Mouse (Mus musculus) liver, embryonic 12.5 days (tissue): ENCODE data around the gene Slc8b1. TPM values are rescaled to one million over a fixed set of nuclear protein-coding genes. Genes with fewer than 3 reads are reported as not detected.

ENCODE experiments used
- ATAC-seq: fragments of 200-750 bp; cut with Nextera tagmentation; 2 replicates; pipeline ENCODE4 v1.8.0; 2017; ENCODE audit warnings: moderate number of reproducible peaks, mild to moderate bottlenecking, moderate library complexity
- H3K27ac ChIP-seq: fragments of 300-500 bp; sonication (generic); 2 replicates; pipeline ENCODE4 v1.5.1; 2016; ENCODE audit warnings: mild to moderate bottlenecking
- H3K27me3 ChIP-seq: fragments of 300-500 bp; sonication (generic); replicated peaks from 2 replicates; pipeline ENCODE4 v1.6.1; 2016; ENCODE audit warnings: mild to moderate bottlenecking, moderate library complexity
- H3K36me3 ChIP-seq: fragments of 300-500 bp; sonication (generic); 2 replicates; pipeline ENCODE4 v1.6.1; 2016; ENCODE audit warnings: mild to moderate bottlenecking, moderate library complexity
- H3K4me1 ChIP-seq: fragments of 300-500 bp; sonication (generic); 2 replicates; pipeline ENCODE4 v1.6.1; 2016
- H3K4me2 ChIP-seq: fragments of 300-500 bp; sonication (generic); 2 replicates; pipeline ENCODE4 v1.6.1; 2016; ENCODE audit warnings: mild to moderate bottlenecking, moderate library complexity
- H3K4me3 ChIP-seq: fragments of 300-500 bp; sonication (generic); 2 replicates; pipeline ENCODE4 v1.5.1; 2016; ENCODE audit warnings: mild to moderate bottlenecking, moderate library complexity
- H3K9ac ChIP-seq: fragments of 300-500 bp; sonication (generic); 2 replicates; pipeline ENCODE4 v1.6.1; 2016; ENCODE audit warnings: mild to moderate bottlenecking, moderate library complexity
- H3K9me3 ChIP-seq: fragments of 300-500 bp; sonication (generic); replicated peaks from 2 replicates; pipeline ENCODE4 v1.6.1; 2016; ENCODE audit warnings: mild to moderate bottlenecking, moderate library complexity
- WGBS: fragments of 180-500 bp; shearing (Covaris S2); methylation state at CpG from one replicate; pipeline ENCODE4 v1.1.7; 2016; ENCODE audit not compliant: insufficient replicate concordance; 5-methylcytosine and 5-hydroxymethylcytosine counted together
- polyA plus RNA-seq: library from polyadenylated mRNA; unstranded; fragments of >200 nt; fragmentation: Nextera tagmentation; extraction: Ambion mirVana; gene quantifications from 2 replicates; pipeline ENCODE4 v1.2.1, GENCODE M21; 2016

The Slc8b1 gene
- polyA plus RNA-seq, 1 experiment from 2014 or later: 4.2 TPM

DNA sequence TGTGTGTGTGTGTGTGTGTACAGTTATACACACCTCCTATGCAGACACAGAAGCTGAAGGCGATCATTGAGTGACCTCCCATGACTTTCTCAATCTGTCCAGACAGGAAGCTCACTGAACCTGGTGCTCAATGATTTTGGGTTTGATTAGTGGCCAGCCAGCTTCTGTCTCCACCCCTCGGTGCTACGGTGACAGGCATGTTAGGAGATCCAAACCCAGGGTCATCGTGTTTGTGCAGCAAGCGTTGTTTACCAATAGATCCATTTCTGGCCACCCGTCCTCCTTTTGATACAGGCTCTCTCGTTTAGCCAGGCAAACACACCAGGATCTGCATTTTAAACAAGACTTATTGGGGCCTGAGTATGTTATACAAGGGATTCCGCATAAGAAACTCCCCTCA lies 20.7 kb downstream of the Slc8b1 start:
- Histone ChIP-seq H3K4me1 (peaks cover 4% of the 10 kb centered on the region), H3K9me3 (no peaks in the 10 kb centered on the region), H3K27me3 (no peaks in the 10 kb centered on the region), H3K4me3 (no peak overlapping the region), H3K36me3 (peaks cover 40% of the 10 kb centered on the region), H3K27ac (no peak overlapping the region), H3K9ac (no peak overlapping the region), H3K4me2 (no peak overlapping the region)
- 75% methylated on average over 8 of the region's 8 CpGs for WGBS
- no peak for ATAC-seq

DNA sequence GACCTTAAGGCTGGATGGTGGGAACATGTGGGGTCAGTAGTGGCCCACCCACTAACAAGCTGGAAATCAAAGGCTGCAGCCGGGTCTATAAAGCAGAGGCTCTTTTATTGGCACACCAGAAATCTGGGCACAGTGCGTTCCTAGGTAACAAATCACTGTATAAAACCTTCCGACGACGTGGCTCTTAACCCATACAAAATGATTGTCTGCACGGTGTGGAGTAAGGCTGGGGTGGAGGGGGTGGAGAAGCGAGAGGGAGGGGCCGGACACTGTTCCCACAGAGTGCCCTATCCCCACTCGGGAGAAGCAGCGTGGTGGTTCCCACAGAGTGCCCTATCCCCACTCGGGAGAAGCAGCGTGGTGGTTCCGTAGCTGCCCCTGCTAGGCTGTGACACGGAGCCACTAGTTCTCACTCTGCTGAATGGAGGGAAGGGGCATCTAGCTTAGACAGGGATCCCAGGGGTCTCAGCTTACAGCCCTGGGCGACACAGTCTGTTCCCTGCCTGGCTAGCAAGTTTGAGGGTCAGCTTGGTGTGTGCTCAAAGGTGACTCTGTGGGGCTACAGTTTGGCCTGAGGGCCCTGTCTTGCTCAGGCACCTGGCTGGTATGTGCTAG lies 23.2 kb downstream of the Slc8b1 start:
- Histone ChIP-seq H3K9ac (no peak overlapping the region), H3K4me2 (no peak overlapping the region), H3K4me1 (no peaks in the 10 kb centered on the region; the same call in 1 of the 2 replicates), H3K27me3 (no peaks in the 10 kb centered on the region), H3K36me3 (peaks cover 63% of the 10 kb centered on the region), H3K4me3 (no peak overlapping the region), H3K27ac (no peak overlapping the region), H3K9me3 (no peaks in the 10 kb centered on the region)
- ATAC-seq: peak; percentile 20; the same call in 1 of the 2 replicates
- 82% methylated on average over 15 of the region's 15 CpGs for WGBS

DNA sequence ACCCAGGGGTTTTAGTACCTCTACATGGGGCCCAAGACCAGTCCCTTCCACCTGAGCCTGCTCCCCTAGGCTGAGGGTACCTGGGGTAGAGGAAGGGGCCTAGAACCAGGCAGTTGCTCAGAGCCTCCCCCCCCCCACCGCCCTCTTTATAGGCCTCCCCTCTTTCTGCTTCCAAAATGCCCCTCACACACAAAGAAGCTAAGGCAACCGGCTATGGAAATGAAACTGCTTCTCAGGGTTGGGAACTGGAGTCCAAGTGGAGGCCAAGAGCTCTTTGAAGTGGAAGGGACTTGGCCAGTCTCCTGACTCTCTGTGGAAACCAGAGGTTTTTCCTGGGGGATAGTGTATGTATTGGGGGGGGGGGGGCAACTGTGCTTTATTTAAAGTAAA lies 23.7 kb downstream of the Slc8b1 start:
- H3K36me3 ChIP-seq: peaks cover 68% of the 10 kb centered on the region
- no peak for ATAC-seq
- H3K27ac ChIP-seq: no peak overlapping the region
- H3K4me1 ChIP-seq: no peaks in the 10 kb centered on the region; the same call in 1 of the 2 replicates
- H3K27me3 ChIP-seq: no peaks in the 10 kb centered on the region
- WGBS: 88% methylated on average over 2 of the region's 2 CpGs
- no peak overlapping the region for H3K9ac ChIP-seq
- H3K4me2 ChIP-seq: no peak overlapping the region
- no peaks in the 10 kb centered on the region for H3K9me3 ChIP-seq
- no peak overlapping the region for H3K4me3 ChIP-seq

DNA sequence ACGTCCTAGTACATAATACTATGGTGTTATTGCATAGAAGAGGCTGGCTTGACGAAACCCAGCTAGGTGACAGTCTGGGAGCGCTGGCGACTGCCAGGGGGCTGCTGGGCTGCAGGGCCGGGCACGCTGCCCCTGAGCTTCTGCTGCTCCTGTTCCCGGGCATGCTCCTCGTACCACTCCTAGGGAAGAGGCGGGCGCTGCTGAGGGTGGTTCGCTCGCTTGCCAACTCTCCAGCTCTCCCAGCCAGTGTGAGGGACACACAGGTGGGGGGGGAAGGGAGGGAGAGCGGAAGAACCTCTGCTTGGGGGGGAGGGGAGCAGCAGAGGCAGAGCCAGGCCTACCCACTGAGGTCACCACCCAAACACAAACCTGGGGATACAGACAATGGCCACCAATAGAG lies 25.1 kb downstream of the Slc8b1 start:
- Histone ChIP-seq H3K4me2 (no peak overlapping the region), H3K4me1 (peaks cover 4% of the 10 kb centered on the region; the same call in 1 of the 2 replicates), H3K27ac (no peak overlapping the region), H3K36me3 (peaks cover 81% of the 10 kb centered on the region), H3K27me3 (no peaks in the 10 kb centered on the region), H3K9ac (no peak overlapping the region), H3K4me3 (no peak overlapping the region), H3K9me3 (no peaks in the 10 kb centered on the region)
- 90% methylated on average over 13 of the region's 13 CpGs for WGBS
- no peak for ATAC-seq

DNA sequence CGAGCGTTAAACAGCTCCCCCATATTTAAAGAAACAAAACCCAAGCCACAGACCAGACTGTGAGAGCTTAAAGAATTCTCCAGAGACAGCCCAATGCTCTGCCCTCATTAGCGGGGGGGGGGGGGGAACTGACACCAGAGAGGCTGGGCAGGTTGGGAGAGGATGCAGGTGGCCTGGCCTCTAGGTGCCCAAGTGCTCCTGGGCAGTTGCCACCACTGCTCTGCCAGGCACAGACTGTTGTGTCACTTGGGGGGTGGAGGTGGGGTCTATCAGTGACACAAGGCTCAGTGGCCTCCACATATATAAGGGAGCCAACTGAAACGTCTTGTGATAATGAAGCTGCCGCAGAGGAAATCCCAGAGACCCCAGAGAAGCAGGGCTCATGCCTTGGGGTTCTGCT lies 25.7 kb downstream of the Slc8b1 start:
- no peak for ATAC-seq
- WGBS: 71% methylated on average over 5 of the region's 5 CpGs
- Histone ChIP-seq H3K27me3 (no peaks in the 10 kb centered on the region), H3K9me3 (no peaks in the 10 kb centered on the region), H3K36me3 (peaks cover 87% of the 10 kb centered on the region), H3K4me3 (no peak overlapping the region), H3K4me1 (peaks cover 4% of the 10 kb centered on the region; the same call in 1 of the 2 replicates), H3K9ac (no peak overlapping the region), H3K27ac (no peak overlapping the region), H3K4me2 (no peak overlapping the region)

DNA sequence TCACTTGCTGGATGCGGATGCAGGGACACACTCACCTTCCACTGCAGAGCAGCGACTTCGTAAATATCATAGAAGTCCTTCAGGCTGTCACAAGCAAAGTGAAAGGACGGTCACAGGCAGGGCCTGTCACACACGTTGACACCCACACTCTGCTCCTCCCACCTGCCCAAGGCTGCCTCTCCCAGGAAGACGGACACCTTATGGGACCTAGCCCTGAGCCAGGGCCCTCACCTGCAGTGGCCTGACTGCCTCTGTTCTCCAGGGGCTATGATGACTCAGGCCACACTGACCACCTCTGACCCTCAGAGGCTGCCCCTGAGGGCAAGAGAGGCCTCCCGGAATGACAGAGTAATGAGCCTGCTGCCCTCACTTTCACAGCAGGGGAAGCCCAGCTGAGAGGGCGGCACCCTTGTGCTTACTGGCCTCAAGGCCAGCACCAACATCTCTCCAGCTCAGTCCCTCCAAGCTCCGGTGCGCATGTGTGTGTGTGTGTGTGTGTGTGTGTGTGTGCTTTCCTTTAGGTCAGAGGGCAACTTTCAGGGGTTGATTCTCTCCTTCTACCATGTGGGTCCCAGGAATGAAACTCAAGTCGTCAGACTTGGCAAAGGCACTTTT lies 37.4 kb downstream of the Slc8b1 start:
- ATAC-seq: no peak

DNA sequence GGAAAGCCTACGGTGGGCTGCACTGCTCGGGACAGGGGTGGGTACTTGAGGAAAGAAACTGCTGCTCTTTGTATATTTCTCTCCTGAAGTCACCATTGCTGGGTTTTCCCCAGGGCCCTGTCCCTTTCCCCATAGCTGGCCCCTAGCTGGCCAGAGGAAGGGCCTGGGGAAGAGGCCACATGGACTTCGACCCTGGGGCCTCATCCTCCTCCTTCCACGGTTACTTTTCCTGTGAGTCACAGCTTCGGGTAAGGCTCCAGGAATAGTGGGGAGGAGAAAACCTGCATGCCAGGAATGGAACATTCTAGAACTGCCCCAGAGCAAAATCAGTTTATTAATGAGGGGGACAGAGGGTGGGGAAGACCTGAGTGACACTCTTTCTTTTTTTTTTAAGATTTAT lies 39.2 kb downstream of the Slc8b1 start:
- ATAC-seq: no peak
- Histone ChIP-seq H3K9ac (no peak overlapping the region), H3K36me3 (peaks cover 98% of the 10 kb centered on the region), H3K4me3 (no peak overlapping the region), H3K27ac (no peak overlapping the region), H3K27me3 (no peaks in the 10 kb centered on the region), H3K9me3 (no peaks in the 10 kb centered on the region), H3K4me2 (no peak overlapping the region), H3K4me1 (0 out of 2 replicates have a peak, but pooled peaks cover 11% of the 10 kb centered on the region)
- 64% methylated on average over 5 of the region's 5 CpGs for WGBS

More for the DNA sequence above, 37.4 kb downstream of the Slc8b1 start:
- Histone ChIP-seq H3K4me2 (no peak overlapping the region), H3K27me3 (no peaks in the 10 kb centered on the region), H3K9me3 (no peaks in the 10 kb centered on the region), H3K27ac (no peak overlapping the region), H3K36me3 (peaks cover 98% of the 10 kb centered on the region), H3K4me3 (no peak overlapping the region), H3K9ac (no peak overlapping the region), H3K4me1 (0 out of 2 replicates have a peak, but pooled peaks cover 11% of the 10 kb centered on the region)
- WGBS: 79% methylated on average over 11 of the region's 11 CpGs

DNA sequence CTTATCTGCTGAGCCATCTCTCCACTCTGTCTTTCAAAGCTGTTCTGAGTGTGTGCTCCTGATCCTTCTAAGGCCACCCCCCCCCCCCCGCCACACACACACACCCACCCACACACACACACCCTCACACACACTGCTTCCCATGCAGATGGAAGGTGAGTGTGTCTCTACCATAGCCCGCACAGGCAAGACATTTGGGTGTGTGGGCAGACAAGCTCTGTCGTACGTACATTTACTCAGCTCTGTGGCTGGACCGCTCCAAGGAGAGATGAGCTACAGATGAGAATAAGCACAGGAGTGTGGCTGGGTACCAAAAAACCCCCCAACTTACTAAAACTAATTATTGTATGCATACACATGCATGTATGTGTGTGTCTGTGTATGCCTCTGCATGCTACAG lies 39.7 kb downstream of the Slc8b1 start:
- H3K4me1 ChIP-seq: 0 out of 2 replicates have a peak, but pooled peaks cover 11% of the 10 kb centered on the region
- no peaks in the 10 kb centered on the region for H3K27me3 ChIP-seq
- no peak overlapping the region for H3K27ac ChIP-seq
- H3K4me2 ChIP-seq: no peak overlapping the region
- 98% methylated on average over 5 of the region's 5 CpGs for WGBS
- H3K4me3 ChIP-seq: no peak overlapping the region
- no peak overlapping the region for H3K9ac ChIP-seq
- H3K9me3 ChIP-seq: no peaks in the 10 kb centered on the region
- peaks cover 98% of the 10 kb centered on the region for H3K36me3 ChIP-seq
- no peak for ATAC-seq

DNA sequence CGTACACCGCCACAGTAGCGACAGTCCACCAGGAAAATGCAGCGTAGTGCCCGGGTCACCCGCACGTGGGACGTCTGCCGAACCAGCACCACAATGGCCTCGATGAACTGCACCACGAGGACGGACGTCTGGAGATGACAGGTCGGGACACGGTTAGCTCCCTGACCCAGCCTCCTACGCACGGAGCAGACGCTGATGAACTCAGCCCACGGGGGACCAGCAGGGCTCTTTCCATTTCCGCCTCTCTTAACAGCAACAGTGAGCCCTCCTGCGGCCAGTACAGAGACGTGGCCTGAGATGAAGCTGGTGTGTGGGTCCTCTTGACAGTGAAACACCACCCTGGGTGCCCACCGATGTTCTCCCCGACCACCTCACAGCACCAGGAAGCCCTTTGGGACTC lies 44.9 kb downstream of the Slc8b1 start:
- WGBS: 91% methylated on average over 24 of the region's 24 CpGs
- H3K36me3 ChIP-seq: peaks cover 84% of the 10 kb centered on the region
- H3K9me3 ChIP-seq: no peaks in the 10 kb centered on the region
- ATAC-seq: no peak
- H3K4me1 ChIP-seq: peaks cover 39% of the 10 kb centered on the region
- no peak overlapping the region for H3K27ac ChIP-seq
- no peaks in the 10 kb centered on the region for H3K27me3 ChIP-seq
- H3K4me2 ChIP-seq: no peak overlapping the region
- H3K9ac ChIP-seq: no peak overlapping the region
- no peak overlapping the region for H3K4me3 ChIP-seq

DNA sequence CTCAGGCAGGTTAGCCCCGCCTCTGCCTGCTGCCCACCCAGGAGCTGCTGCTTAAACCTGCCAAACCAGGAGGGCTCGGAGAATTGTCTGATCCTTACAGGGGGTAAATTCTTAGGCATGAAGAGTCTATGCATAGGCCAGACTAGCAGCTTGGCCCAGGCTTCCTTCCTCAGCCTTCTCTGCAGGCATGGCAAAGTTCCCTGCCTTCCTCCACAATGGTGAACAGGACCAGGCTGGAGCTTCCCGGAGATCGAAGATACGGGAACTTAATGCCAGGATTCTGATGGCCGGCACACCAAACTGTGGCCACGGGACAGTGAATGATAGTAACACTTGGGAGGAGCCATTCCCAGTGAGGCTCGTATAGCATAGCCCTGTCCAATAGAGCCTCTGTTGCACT lies 47.1 kb downstream of the Slc8b1 start:
- no peaks in the 10 kb centered on the region for H3K9me3 ChIP-seq
- no peak overlapping the region for H3K9ac ChIP-seq
- peak overlapping the region; percentile 50 for H3K4me2 ChIP-seq
- H3K4me1 ChIP-seq: peaks cover 53% of the 10 kb centered on the region
- H3K4me3 ChIP-seq: no peak overlapping the region
- peaks cover 62% of the 10 kb centered on the region for H3K36me3 ChIP-seq
- H3K27ac ChIP-seq: no peak overlapping the region
- no peak for ATAC-seq
- 73% methylated on average over 8 of the region's 8 CpGs for WGBS
- H3K27me3 ChIP-seq: no peaks in the 10 kb centered on the region

DNA sequence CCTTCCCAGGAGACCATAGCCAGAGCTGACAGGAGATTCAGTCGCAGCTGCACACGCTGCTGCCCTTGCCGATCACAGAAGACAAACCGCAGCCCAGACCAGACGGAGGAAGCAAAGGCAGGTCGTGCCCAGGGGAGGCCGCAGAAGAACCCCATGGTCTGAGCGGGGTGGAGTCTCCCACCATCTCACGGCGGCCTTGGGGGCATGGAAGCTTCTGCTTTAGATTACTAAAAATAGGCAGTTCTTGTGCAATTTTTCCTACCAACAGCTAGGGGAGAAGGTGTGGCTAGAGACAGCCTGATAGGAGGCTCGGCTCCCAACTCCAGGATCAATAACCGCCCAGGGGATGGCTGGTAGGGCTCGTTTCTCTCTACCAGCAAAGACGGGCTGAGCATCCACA lies 47.8 kb downstream of the Slc8b1 start:
- Histone ChIP-seq H3K9ac (peak overlapping the region; percentile 27), H3K36me3 (peaks cover 55% of the 10 kb centered on the region), H3K27me3 (no peaks in the 10 kb centered on the region), H3K4me3 (peak overlapping the region; percentile 31; the same call in 1 of the 2 replicates), H3K27ac (peak overlapping the region; percentile 76), H3K4me2 (peak overlapping the region; percentile 50), H3K9me3 (no peaks in the 10 kb centered on the region), H3K4me1 (peaks cover 60% of the 10 kb centered on the region)
- peak; percentile 44 for ATAC-seq
- 15% methylated on average over 14 of the region's 14 CpGs for WGBS

DNA sequence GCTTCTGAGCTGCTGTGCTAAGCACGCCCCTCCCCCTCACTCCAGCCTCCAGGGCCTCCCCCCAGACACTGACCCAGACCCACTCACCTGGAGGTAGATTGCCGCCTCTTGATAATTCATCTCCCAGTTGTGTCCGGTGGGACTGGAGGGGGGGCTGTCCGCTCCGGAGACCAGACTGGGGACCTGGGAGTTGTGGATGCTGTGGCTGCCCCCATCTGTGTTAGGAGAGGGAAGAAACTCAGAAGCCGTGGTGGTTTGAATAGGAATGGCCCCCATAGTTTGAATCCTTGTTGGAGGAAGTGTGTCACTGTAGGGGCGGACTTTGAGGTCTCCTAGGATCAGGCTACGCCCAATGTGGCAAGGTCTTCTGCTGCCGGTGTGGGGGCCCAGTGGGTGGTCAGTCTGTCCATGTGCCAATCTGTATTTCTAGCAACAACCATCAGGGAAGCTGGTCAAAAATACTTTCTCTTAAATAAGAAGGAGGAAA lies 49.2 kb downstream of the Slc8b1 start:
- H3K4me2 ChIP-seq: peak overlapping the region; percentile 50
- H3K27me3 ChIP-seq: no peaks in the 10 kb centered on the region
- no peak for ATAC-seq
- peaks cover 74% of the 10 kb centered on the region for H3K4me1 ChIP-seq
- WGBS: 30% methylated on average over 9 of the region's 9 CpGs
- no peak overlapping the region; the same call in 1 of the 2 replicates for H3K9ac ChIP-seq
- no peaks in the 10 kb centered on the region for H3K9me3 ChIP-seq
- H3K36me3 ChIP-seq: peaks cover 41% of the 10 kb centered on the region
- H3K4me3 ChIP-seq: peak overlapping the region; percentile 31
- peak overlapping the region; percentile 57 for H3K27ac ChIP-seq
